Mouse (Mus musculus): Measurements from ENCODE around the gene Hnrnpa3. TPM values are rescaled to one million over a fixed set of nuclear protein-coding genes. Genes with fewer than 3 reads are reported as not detected.
A peak's percentile ranks its signal among the peaks of the same experiment; 100 is the strongest.

Hnrnpa3 gene
- polyA plus RNA-seq, 1 experiment from 2014 or later, result 209 TPM

GRCm38 (mm10) chr2:75701822-75702587 is 42.9 kb downstream of the Hnrnpa3 start:
- 54% methylated on average over 9 of the region's 9 CpGs for WGBS
- no peaks in the 10 kb centered on the region for H3K36me3 ChIP-seq
- H3K4me3 ChIP-seq, result peak overlapping the region; percentile 97
- H3K9me3 ChIP-seq, result no peaks in the 10 kb centered on the region
- no peaks in the 10 kb centered on the region for H3K27me3 ChIP-seq (ENCODE audit: insufficient read depth, poor library complexity, severe bottlenecking)
- no peak for DNase-seq (ENCODE audit: low spot score)
- peak overlapping the region; percentile 99 for H3K27ac ChIP-seq
- peaks cover 69% of the 10 kb centered on the region for H3K4me1 ChIP-seq

- DNase-seq (ENCODE audit: low spot score), result no peak
Measured at GRCm38 (mm10) chr2:75702588-75702976, 43.5 kb downstream of the Hnrnpa3 start.

GRCm38 (mm10) chr2:75703375-75704181 is 44.5 kb downstream of the Hnrnpa3 start:
- peak; percentile 95 for DNase-seq (ENCODE audit: low spot score)
- Histone ChIP-seq H3K36me3 (no peaks in the 10 kb centered on the region), H3K27ac (peak overlapping the region; percentile 99), H3K4me3 (peak overlapping the region; percentile 97), H3K9me3 (no peaks in the 10 kb centered on the region), H3K27me3 (ENCODE audit: insufficient read depth, poor library complexity, severe bottlenecking) (no peaks in the 10 kb centered on the region), H3K4me1 (peaks cover 59% of the 10 kb centered on the region)
- under 1% methylated on average over 62 of the region's 62 CpGs for WGBS

More at GRCm38 (mm10) chr2:75702588-75702976, 43.5 kb downstream of the Hnrnpa3 start:
- H3K4me1 ChIP-seq, result peaks cover 69% of the 10 kb centered on the region
- WGBS, result 42% methylated on average over 5 of the region's 5 CpGs
- H3K9me3 ChIP-seq, result no peaks in the 10 kb centered on the region
- no peaks in the 10 kb centered on the region for H3K27me3 ChIP-seq (ENCODE audit: insufficient read depth, poor library complexity, severe bottlenecking)
- peak overlapping the region; percentile 99 for H3K27ac ChIP-seq
- H3K36me3 ChIP-seq, result no peaks in the 10 kb centered on the region
- peak overlapping the region; percentile 97 for H3K4me3 ChIP-seq

GRCm38 (mm10) chr2:75704234-75705161 is 45.4 kb downstream of the Hnrnpa3 start, which contains the start of gene Nfe2l2:
TSS of gene Nfe2l2 (minus strand) at chr2:75704641.
- WGBS, result under 1% methylated on average over 57 of the region's 58 CpGs

GRCm38 (mm10) chr2:75705162-75705752 is 46.2 kb downstream of the Hnrnpa3 start:
- DNase-seq (ENCODE audit: low spot score), result no peak
- WGBS, result 18% methylated on average over 19 of the region's 19 CpGs
- H3K4me3 ChIP-seq, result peak overlapping the region; percentile 97

More at GRCm38 (mm10) chr2:75704234-75705161, 45.4 kb downstream of the Hnrnpa3 start, which contains the start of gene Nfe2l2:
- peak; percentile 100 for DNase-seq (ENCODE audit: low spot score)
- no peaks in the 10 kb centered on the region for H3K9me3 ChIP-seq
- H3K36me3 ChIP-seq, result no peaks in the 10 kb centered on the region
- no peaks in the 10 kb centered on the region for H3K27me3 ChIP-seq (ENCODE audit: insufficient read depth, poor library complexity, severe bottlenecking)
- peaks cover 51% of the 10 kb centered on the region for H3K4me1 ChIP-seq
- H3K27ac ChIP-seq, result peak within 1 kb of the TSS; percentile 99
- H3K4me3 ChIP-seq, result peak within 1 kb of the TSS; percentile 97

GRCm38 (mm10) chr2:75706435-75706834 is 47.4 kb downstream of the Hnrnpa3 start:
- no peak overlapping the region; the same call in 1 of the 2 replicates for H3K27ac ChIP-seq
- H3K4me3 ChIP-seq, result no peak overlapping the region

More at GRCm38 (mm10) chr2:75705162-75705752, 46.2 kb downstream of the Hnrnpa3 start:
- no peaks in the 10 kb centered on the region for H3K27me3 ChIP-seq (ENCODE audit: insufficient read depth, poor library complexity, severe bottlenecking)
- no peaks in the 10 kb centered on the region for H3K9me3 ChIP-seq
- H3K27ac ChIP-seq, result peak overlapping the region; percentile 99
- peaks cover 44% of the 10 kb centered on the region for H3K4me1 ChIP-seq
- H3K36me3 ChIP-seq, result no peaks in the 10 kb centered on the region

GRCm38 (mm10) chr2:75707420-75707819 is 48.4 kb downstream of the Hnrnpa3 start:
- Histone ChIP-seq H3K4me3 (no peak overlapping the region), H3K9me3 (no peaks in the 10 kb centered on the region), H3K36me3 (no peaks in the 10 kb centered on the region), H3K4me1 (peaks cover 27% of the 10 kb centered on the region), H3K27me3 (ENCODE audit: insufficient read depth, poor library complexity, severe bottlenecking) (no peaks in the 10 kb centered on the region), H3K27ac (no peak overlapping the region)
- no peak for DNase-seq (ENCODE audit: low spot score)
- WGBS, result 24% methylated on average over 1 of the region's 1 CpGs

More at GRCm38 (mm10) chr2:75706435-75706834, 47.4 kb downstream of the Hnrnpa3 start:
- 66% methylated on average over 5 of the region's 5 CpGs for WGBS
- H3K4me1 ChIP-seq, result peaks cover 37% of the 10 kb centered on the region
- H3K36me3 ChIP-seq, result no peaks in the 10 kb centered on the region
- no peaks in the 10 kb centered on the region for H3K27me3 ChIP-seq (ENCODE audit: insufficient read depth, poor library complexity, severe bottlenecking)
- no peaks in the 10 kb centered on the region for H3K9me3 ChIP-seq
- no peak for DNase-seq (ENCODE audit: low spot score)

- Histone ChIP-seq H3K27me3 (ENCODE audit: insufficient read depth, poor library complexity, severe bottlenecking) (no peaks in the 10 kb centered on the region), H3K9me3 (no peaks in the 10 kb centered on the region), H3K4me3 (no peak overlapping the region), H3K36me3 (no peaks in the 10 kb centered on the region), H3K27ac (no peak overlapping the region), H3K4me1 (peaks cover 6% of the 10 kb centered on the region; the same call in 1 of the 2 replicates)
- no peak for DNase-seq (ENCODE audit: low spot score)
- 89% methylated on average over 3 of the region's 3 CpGs for WGBS
Measured at GRCm38 (mm10) chr2:75713083-75713482, 54.0 kb downstream of the Hnrnpa3 start.

- peaks cover 6% of the 10 kb centered on the region; the same call in 1 of the 2 replicates for H3K4me1 ChIP-seq
- WGBS, result 80% methylated on average over 4 of the region's 4 CpGs
- no peaks in the 10 kb centered on the region for H3K9me3 ChIP-seq
- no peaks in the 10 kb centered on the region for H3K27me3 ChIP-seq (ENCODE audit: insufficient read depth, poor library complexity, severe bottlenecking)
- no peak for DNase-seq (ENCODE audit: low spot score)
- H3K4me3 ChIP-seq, result no peak overlapping the region
- H3K36me3 ChIP-seq, result no peaks in the 10 kb centered on the region
- H3K27ac ChIP-seq, result no peak overlapping the region
Measured at GRCm38 (mm10) chr2:75714766-75715165, 55.7 kb downstream of the Hnrnpa3 start.

- no peak for DNase-seq (ENCODE audit: low spot score)
- Histone ChIP-seq H3K4me3 (no peak overlapping the region), H3K27me3 (ENCODE audit: insufficient read depth, poor library complexity, severe bottlenecking) (no peaks in the 10 kb centered on the region), H3K27ac (0 out of 2 replicates have a peak overlapping the region, but pooled peaks have one; percentile 25), H3K4me1 (peaks cover 6% of the 10 kb centered on the region; the same call in 1 of the 2 replicates), H3K9me3 (no peaks in the 10 kb centered on the region), H3K36me3 (no peaks in the 10 kb centered on the region)
- WGBS, result 67% methylated on average over 12 of the region's 12 CpGs
Measured at GRCm38 (mm10) chr2:75716046-75717016, 57.3 kb downstream of the Hnrnpa3 start.
